Mouse (Mus musculus) E14TG2a.4 (cell line): ENCODE results near the gene Zbtb32.

ENCODE experiments used
- CTCF ChIP-seq: conservative IDR thresholded peaks from 2 replicates; pipeline ENCODE4 v1.5.1; 2014; ENCODE audit warnings: low read length
- NANOG ChIP-seq: IDR thresholded peaks from 2 replicates; pipeline ENCODE4 v1.6.1; 2014; ENCODE audit warnings: borderline replicate concordance, low read length, mixed read lengths
- POU5F1 ChIP-seq: IDR thresholded peaks from 2 replicates; pipeline ENCODE4 v1.6.1; 2014; ENCODE audit warnings: low read length, borderline replicate concordance

DNA sequence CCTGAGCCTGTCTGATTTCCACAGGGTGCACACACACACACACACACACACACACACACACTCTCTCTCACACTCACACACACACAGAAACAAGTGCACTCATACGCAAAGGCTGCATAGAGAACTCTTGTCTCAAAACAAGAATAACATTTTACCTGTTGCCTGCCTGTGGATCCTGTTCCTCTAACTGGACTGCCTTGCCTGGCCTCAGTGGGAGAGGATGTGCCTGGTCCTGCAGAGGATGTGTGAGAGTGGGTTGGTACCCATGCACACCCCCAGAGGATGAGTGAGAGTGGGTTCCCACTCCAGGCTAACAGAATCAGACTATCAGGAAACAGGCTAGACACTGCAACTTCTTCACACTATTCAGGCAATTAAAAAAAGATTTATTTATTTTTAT, 48.1 kb downstream of the Zbtb32 start:
- TF ChIP-seq CTCF, result no peak
- TF ChIP-seq POU5F1, result no peak
- TF ChIP-seq NANOG, result no peak
